Mouse (Mus musculus) adrenal gland, postnatal 10 days (tissue): ENCODE results near the gene Olfr659. TPM values are rescaled to one million over a fixed set of nuclear protein-coding genes. Genes with fewer than 3 reads are reported as not detected.

ENCODE experiments used
- DNase-seq: peaks from one replicate; pipeline ENCODE4 v3.0.0; 2021; ENCODE audit warnings: mixed read lengths
- long read RNA-seq, 2 experiments: library from polyadenylated mRNA; stranded (forward); transcript quantifications; one replicate each; pipeline ENCODE4 v2.0.0; 2021
- total RNA-seq, 2 experiments: library from RNA; stranded (reverse); gene quantifications; 2 replicates each; pipeline ENCODE4 v1.2.3; 2021

Olfr659 gene
- total RNA-seq = not detected
- long read RNA-seq, experiment 1 = 0 reads
- long read RNA-seq, experiment 2 = 0 reads

- no peak for DNase-seq
These were observed at the start of gene Olfr659 for GRCm38 (mm10) chr7:104666453-104666852. Gene Olfr659 (plus strand): TSS chr7:104666753.

GRCm38 (mm10) chr7:104624494-104624893, 42.1 kb upstream of the Olfr659 start, which contains the start of gene Olfr657:
Gene Olfr657 (plus strand): TSS chr7:104624794.
- DNase-seq = no peak

- peak; percentile 49 for DNase-seq
These were observed 19.6 kb upstream of the Olfr659 start, which contains the start of gene Olfr658 for GRCm38 (mm10) chr7:104646841-104647482. Gene Olfr658 (minus strand): TSS chr7:104647305.

- no peak for DNase-seq
These were observed 19.6 kb downstream of the Olfr659 start, which contains the start of gene Olfr661 for GRCm38 (mm10) chr7:104686201-104686600. Gene Olfr661 (plus strand): TSS chr7:104686501.

Other genes starting within 250 kb of the Olfr659 start
- gene Trim30a, start 201.6 kb upstream of the Olfr659 start, total RNA-seq = 1 to 10 TPM; 4.2 TPM
- gene Trim30d, start 158.9 kb upstream of the Olfr659 start, total RNA-seq = 1 to 10 TPM; 3.3 to 5.3 TPM
- gene Olfr651, start 116.6 kb upstream of the Olfr659 start, total RNA-seq = not detected
- gene Olfr652, start 105.9 kb upstream of the Olfr659 start, total RNA-seq = not detected
- not detected for gene Olfr653, start 89.4 kb upstream of the Olfr659 start, total RNA-seq
- not detected for gene Olfr654, start 79.7 kb upstream of the Olfr659 start, total RNA-seq
- gene Olfr655, start 65.0 kb upstream of the Olfr659 start, total RNA-seq = not detected
- under 1 TPM in 1 of 2 experiments, not detected in 1; 0.06 TPM for gene Olfr656, start 52.8 kb upstream of the Olfr659 start, total RNA-seq
- not detected for gene Olfr657, start 42.0 kb upstream of the Olfr659 start, total RNA-seq
- gene Olfr658, start 19.4 kb upstream of the Olfr659 start, total RNA-seq = not detected
- not detected for gene Olfr661, start 19.7 kb downstream of the Olfr659 start, total RNA-seq
- not detected for gene Usp17le, start 110.7 kb downstream of the Olfr659 start, total RNA-seq
- not detected for gene Usp17lb, start 175.8 kb downstream of the Olfr659 start, total RNA-seq
- gene Usp17la, start 190.3 kb downstream of the Olfr659 start, total RNA-seq = not detected
- gene Olfr665, start 211.3 kb downstream of the Olfr659 start, total RNA-seq = not detected
- gene Olfr666, start 229.2 kb downstream of the Olfr659 start, total RNA-seq = not detected